Mouse (Mus musculus): ENCODE results near the gene Olfr547.
A peak's percentile ranks its signal among the peaks of the same experiment; 100 is the strongest.
"Not testable (repeated sequence)": the region's sequence is repeated elsewhere in the genome, so short reads cannot be mapped to it uniquely, and the experiment has no call there.

Gene Olfr547

DNA sequence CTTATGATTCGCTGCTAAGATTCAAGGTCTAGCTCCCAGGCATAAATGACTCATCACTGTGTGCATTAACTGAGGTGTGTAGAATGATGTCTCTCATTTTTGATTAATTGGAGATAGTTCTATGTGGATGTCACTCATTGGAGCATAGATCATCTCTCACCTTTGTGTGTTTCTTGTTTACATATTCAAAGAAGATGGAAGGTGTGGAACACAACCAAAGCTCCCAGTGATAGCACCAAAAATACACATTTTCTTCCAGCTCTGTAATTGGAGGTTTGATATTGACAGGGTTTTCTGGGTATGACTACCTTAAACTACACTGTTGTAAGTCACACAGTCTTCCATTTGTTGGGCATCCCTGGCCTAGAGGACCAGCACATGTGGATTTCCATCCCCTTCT is at the start of gene Olfr547:
Gene Olfr547 (plus strand): TSS at position 301 of the 400 bp plus-strand sequence.
- no peak for ATAC-seq (ENCODE audit: low TSS enrichment)

GRCm38 (mm10) chr7:102484766-102485165 is 49.8 kb upstream of the Olfr547 start:
- not testable (repeated sequence) for ATAC-seq (ENCODE audit: low TSS enrichment)

GRCm38 (mm10) chr7:102486105-102486504 is 48.4 kb upstream of the Olfr547 start:
- no peak for ATAC-seq (ENCODE audit: low TSS enrichment)

DNA sequence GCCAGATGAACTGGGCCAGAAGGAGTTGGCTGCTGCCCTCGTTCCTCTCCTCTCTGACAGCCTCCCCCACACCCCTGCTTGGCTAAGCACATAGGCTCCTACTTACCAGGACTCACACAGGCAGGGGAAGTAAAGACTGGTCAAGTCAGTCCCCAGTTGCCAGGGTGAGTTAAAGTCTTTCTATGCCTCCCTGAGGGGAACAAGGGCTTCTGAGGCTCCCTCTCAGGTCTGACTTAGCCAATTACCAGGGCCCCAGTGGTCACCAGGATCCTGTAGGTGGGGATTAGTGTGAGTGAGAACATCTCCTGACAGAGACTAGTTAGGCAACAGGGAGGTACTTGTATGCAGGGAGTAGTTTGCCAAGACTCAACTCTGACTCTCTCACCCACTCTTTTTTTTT is 46.4 kb upstream of the Olfr547 start, which contains the start of gene Olfr544:
Gene Olfr544 (minus strand): TSS at position 153 of the 400 bp plus-strand sequence.
- no peak for ATAC-seq (ENCODE audit: low TSS enrichment)

- not testable (repeated sequence) for ATAC-seq (ENCODE audit: low TSS enrichment)
Observed at GRCm38 (mm10) chr7:102494416-102494815, 40.1 kb upstream of the Olfr547 start.

- no peak for ATAC-seq (ENCODE audit: low TSS enrichment)
Observed at GRCm38 (mm10) chr7:102499473-102499872, 35.1 kb upstream of the Olfr547 start, which contains the start of gene Olfr545. Olfr545 (minus strand) TSS chr7:102499573.

- no peak for ATAC-seq (ENCODE audit: low TSS enrichment)
Observed at GRCm38 (mm10) chr7:102501986-102502385, 32.6 kb upstream of the Olfr547 start.

- ATAC-seq (ENCODE audit: low TSS enrichment) = peak; percentile 89
Observed at GRCm38 (mm10) chr7:102506848-102507247, 27.7 kb upstream of the Olfr547 start.

- no peak for ATAC-seq (ENCODE audit: low TSS enrichment)
Observed at GRCm38 (mm10) chr7:102508066-102508465, 26.5 kb upstream of the Olfr547 start.

DNA sequence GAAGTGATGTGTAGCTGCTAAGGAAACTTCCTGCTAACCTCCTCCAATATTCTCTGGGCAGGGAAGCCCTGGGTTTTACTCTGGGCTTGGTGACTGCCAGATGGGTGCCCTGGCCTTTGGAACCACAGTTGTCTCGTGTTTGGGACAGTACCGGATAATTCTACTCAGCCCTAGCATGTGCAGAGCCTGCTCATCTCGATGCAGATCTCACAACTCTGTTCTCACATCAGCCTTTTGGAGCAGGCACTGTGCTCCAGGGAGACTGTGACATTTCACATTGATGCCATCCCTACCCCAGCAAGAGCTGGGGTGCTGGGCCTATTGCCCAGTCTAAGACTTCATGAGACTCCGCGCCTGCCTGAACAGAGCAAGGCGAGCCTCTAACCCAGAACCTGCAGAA is 25.9 kb upstream of the Olfr547 start:
- no peak for ATAC-seq (ENCODE audit: low TSS enrichment)

DNA sequence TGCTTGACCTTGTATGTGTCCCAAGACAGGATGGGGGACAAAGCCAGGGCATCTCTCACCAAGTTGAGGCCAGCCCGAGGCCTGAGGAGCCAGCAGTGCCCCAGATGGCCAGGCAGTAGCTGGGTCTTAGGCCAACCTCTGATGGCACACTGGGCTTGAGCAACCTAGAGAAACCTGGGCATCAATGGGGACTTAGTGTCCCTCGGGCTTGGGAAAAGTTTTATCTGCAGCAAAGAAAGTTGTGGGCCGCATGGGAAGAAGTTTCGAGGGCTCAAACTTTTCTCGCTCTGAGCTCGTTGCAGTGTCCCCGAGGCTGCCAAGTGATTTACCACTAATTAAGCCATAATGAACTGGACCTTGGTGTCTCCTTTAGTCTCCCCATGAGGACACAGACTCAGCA is 24.8 kb upstream of the Olfr547 start:
- ATAC-seq (ENCODE audit: low TSS enrichment) = no peak

DNA sequence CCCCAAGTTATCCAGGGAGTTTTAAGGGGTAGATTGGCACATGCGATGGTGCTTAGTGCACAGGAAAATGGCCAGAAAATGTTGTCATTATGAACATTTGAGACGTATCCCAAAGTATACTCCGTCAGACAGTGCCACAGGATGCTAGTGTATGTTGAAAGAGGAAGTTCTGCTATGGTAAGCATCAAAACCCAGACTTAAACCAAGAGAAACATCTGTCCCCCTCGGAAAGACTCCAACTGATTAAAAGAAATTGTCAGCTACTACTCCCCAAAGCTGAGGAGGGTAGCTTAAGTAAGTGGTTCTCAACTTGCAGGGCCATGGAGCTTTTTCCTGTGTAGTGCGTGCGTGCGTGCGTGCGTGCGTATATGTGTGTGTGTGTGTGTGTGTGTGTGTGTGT is 22.6 kb upstream of the Olfr547 start:
- ATAC-seq (ENCODE audit: low TSS enrichment) = no peak

GRCm38 (mm10) chr7:102512814-102513435 is 21.6 kb upstream of the Olfr547 start:
- peak; percentile 97 for ATAC-seq (ENCODE audit: low TSS enrichment)

DNA sequence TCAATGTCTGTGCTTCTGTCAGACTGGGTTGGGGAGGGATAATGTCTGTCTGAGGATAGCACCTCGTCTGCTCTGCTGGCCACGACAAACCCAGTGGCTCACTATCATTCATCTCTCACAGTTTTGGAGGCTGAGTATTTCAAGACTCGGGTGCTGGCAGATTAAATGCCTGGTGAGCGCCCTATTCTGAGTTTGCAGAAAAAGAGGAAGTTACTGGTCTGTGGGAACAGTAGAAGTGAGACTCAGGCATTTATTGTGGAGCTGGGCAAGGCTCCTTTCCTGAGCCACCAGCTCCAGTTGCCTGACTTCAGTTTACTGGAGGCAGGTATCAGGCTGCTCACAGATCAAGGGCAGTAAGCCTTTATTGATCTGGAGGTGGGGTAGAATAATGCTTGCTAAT is 20.4 kb upstream of the Olfr547 start:
- no peak for ATAC-seq (ENCODE audit: low TSS enrichment)

DNA sequence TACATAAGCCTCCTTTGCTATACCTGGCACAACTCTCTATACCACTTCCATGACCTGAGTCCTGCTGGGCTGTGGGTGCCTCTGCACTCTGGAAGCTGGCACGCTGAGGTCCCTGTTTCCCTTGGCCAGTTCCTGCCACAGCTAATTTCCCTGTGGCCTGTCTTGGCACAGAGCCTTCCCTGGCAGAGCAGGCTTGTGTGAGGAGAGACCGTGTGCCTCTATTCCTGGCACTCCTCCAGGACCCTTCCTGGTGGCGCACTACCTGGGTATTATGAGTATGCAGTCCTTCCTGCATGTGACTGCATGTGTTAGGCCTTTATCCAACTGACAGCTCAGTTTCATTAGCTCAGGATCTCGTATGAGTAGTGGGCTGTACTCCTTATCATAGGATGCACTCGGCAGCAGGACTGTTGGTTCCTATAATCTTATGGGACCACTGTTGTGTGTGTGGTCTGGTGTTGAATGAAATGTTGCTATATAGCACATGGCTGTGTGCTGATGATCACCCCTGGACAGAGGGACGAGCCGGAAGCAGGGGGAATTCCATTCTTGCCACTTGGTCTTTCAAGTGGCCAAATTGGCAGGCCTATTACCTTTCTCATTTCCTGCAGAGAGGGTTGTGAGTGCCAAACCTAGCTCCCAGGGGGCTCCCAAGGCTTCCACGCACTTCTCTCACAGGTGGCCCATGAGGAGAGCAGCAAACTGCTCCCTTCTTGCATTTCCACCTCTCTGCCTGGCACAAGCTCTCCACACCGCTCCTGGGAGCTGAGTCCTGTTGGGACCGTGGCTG is 18.1 kb upstream of the Olfr547 start:
- ATAC-seq (ENCODE audit: low TSS enrichment) = no peak

DNA sequence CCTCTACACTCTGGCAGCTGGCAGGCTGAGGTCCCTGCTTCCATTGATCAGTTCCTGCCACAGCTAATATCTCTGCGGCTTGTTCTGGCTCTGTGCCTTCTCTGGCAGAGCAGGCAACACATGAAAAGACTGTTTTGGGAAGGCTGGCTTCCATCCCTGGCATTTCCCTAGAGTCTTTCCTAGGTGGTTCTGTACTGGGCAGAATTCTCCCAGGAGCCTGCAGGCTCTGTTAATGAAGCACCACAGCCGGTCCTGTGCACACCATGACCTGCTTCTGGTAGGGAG is 17.6 kb upstream of the Olfr547 start:
- ATAC-seq (ENCODE audit: low TSS enrichment) = no peak

- ATAC-seq (ENCODE audit: low TSS enrichment) = no peak
Observed at GRCm38 (mm10) chr7:102529052-102529451, 5.5 kb upstream of the Olfr547 start.

DNA sequence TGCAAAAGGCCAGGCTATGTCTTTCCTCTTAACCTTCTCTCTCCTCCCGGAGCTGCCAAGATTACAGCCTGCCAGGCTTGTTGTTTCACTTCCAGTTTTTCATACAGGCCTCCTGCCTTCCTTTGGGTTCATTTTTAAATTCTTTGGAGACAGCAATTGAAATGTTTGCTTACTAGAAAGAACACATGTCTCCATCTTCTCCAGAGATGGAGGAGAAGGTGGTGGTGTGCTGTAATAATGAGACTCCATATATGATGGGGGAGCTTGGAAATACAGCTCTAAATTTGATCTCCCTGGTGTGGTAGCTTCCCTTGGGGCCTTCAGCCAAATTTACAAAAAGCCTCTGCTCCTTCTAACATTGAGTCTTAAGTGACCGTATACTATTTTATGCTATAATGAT is 6.0 kb downstream of the Olfr547 start, which contains the start of gene Olfr548-ps1:
Gene Olfr548-ps1 (plus strand): TSS at position 301 of the 400 bp plus-strand sequence.
- no peak for ATAC-seq (ENCODE audit: low TSS enrichment)

GRCm38 (mm10) chr7:102541251-102541650 is 6.7 kb downstream of the Olfr547 start:
- no peak for ATAC-seq (ENCODE audit: low TSS enrichment)

GRCm38 (mm10) chr7:102549570-102549969 is 15.0 kb downstream of the Olfr547 start, which contains the start of gene Olfr549:
Olfr549 (plus strand) TSS chr7:102549870.
- no peak for ATAC-seq (ENCODE audit: low TSS enrichment)

DNA sequence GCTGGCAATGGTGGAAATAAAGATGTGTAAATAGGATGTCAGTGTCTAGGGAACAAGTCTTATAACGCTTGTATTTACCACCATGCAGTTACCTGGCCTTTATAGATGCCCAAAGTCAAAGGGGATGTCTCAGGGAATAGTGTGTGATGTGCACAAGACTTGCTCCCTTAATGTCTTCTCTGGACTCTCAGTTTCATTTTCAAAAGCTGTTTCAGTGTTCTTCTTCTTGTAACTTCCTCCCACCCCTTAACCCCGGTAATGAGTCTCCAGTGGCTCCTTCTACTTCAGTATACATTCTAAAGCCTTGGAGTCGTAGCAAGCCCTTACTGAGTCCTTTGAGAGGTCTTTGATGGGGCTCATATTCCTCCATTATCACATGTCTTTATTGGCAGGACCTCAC is 18.7 kb downstream of the Olfr547 start:
- ATAC-seq (ENCODE audit: low TSS enrichment) = no peak

DNA sequence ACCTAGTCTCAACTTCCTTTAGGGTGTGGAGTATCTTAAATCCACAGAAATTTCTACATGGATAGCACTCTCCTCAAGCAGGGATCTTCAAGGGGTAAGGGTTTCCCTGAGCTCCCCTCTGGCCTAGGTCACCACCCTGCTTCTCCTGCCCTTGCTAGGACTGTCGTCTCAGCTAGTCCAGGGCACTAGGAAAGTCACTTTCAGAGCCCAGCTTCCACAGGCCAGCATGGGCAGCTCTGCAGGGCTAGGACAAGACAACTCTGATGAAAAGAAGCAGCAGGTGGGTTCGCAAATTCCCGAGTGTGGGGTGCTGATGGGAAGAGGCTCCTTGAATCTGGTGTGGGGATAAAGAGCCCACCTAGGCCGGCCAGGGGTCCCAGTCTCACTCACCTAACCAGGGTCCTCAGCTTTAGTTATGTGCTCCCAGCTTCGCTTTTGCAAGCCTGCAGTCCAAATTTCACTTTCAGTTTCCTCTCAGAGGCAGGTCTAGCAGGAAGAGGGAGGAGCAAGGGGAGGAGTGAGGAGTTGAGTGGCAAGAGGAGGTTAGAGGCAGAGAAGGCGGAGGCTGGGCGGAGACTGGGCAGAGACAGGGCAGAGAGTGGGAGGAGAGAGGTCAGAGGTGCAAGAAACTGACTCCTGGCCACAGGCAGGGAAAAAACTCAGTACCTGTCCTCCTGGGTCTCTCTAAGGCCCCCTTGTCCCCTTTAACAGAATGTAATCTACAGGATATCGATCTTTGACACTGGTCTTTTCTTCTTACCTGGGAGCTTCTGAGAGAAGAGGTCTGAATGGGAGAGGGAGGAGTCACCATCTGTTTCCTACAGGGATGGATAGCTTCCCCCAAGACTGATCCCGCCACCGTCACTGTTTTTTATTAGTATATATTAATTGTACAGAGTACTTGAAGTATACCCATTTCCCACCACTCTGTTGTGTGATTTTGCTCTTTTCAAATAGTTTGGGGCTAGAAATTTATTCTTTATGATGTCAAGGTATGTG is 30.7 kb downstream of the Olfr547 start, which contains the start of gene Trim21:
Gene Trim21 (minus strand): TSS at position 488 of the 999 bp plus-strand sequence.
- peak; percentile 94 for ATAC-seq (ENCODE audit: low TSS enrichment)
